Mouse (Mus musculus) layer of hippocampus, adult 8-10 months (tissue): ENCODE measurements around the gene Man1c1. TPM values are rescaled to one million over a fixed set of nuclear protein-coding genes. Genes with fewer than 3 reads are reported as not detected.

Experiments
- DNase-seq, 2 experiments: peaks; one replicate each; pipeline ENCODE4 v3.0.0; 2022; ENCODE audit warnings: low spot score in 2 of 2
- total RNA-seq, 4 experiments: library from RNA; stranded (reverse); gene quantifications; 2 replicates each; pipeline ENCODE4 v1.2.4; 2022

Gene Man1c1
- 10 to 100 TPM; 24.6 to 31.4 (median 28.1) TPM for total RNA-seq

GRCm38 (mm10) chr4:134703835-134704546 lies at the start of gene Man1c1:
Man1c1 (minus strand) TSS chr4:134704290.
- peak; percentile 97 to 99 for DNase-seq

- no peak for DNase-seq
Measured at GRCm38 (mm10) chr4:134753516-134754261, 49.6 kb upstream of the Man1c1 start.

- DNase-seq, result no peak
Measured at GRCm38 (mm10) chr4:134752911-134753426, 48.9 kb upstream of the Man1c1 start.

GRCm38 (mm10) chr4:134751682-134752380 lies 47.7 kb upstream of the Man1c1 start:
- DNase-seq, result no peak

GRCm38 (mm10) chr4:134750825-134751224 lies 46.7 kb upstream of the Man1c1 start:
- no peak for DNase-seq

- no peak for DNase-seq
Measured at GRCm38 (mm10) chr4:134750263-134750662, 46.2 kb upstream of the Man1c1 start.

GRCm38 (mm10) chr4:134749301-134750030 lies 45.4 kb upstream of the Man1c1 start:
- no peak for DNase-seq

GRCm38 (mm10) chr4:134745900-134746661 lies 42.0 kb upstream of the Man1c1 start:
- peak; percentile 77 to 81 for DNase-seq

GRCm38 (mm10) chr4:134743881-134744633 lies 40.0 kb upstream of the Man1c1 start:
- no peak for DNase-seq

GRCm38 (mm10) chr4:134741949-134742348 lies 37.9 kb upstream of the Man1c1 start:
- DNase-seq, result no peak

- DNase-seq, result no peak
Measured at GRCm38 (mm10) chr4:134740186-134740585, 36.1 kb upstream of the Man1c1 start.

GRCm38 (mm10) chr4:134739530-134739929 lies 35.4 kb upstream of the Man1c1 start:
- no peak for DNase-seq

GRCm38 (mm10) chr4:134737365-134737910 lies 33.3 kb upstream of the Man1c1 start:
- no peak for DNase-seq

- no peak for DNase-seq
Measured at GRCm38 (mm10) chr4:134736147-134736546, 32.1 kb upstream of the Man1c1 start.

- DNase-seq, result no peak
Measured at GRCm38 (mm10) chr4:134734629-134735081, 30.6 kb upstream of the Man1c1 start.

- no peak for DNase-seq
Measured at GRCm38 (mm10) chr4:134734038-134734628, 30.0 kb upstream of the Man1c1 start.

GRCm38 (mm10) chr4:134733371-134733770 lies 29.3 kb upstream of the Man1c1 start:
- DNase-seq, result no peak

- no peak for DNase-seq
Measured at GRCm38 (mm10) chr4:134730106-134730505, 26.0 kb upstream of the Man1c1 start.
